Mouse (Mus musculus) CH12.LX (cell line): ENCODE results near the gene Tnfrsf4.

Source experiments
- BHLHE40 ChIP-seq: IDR thresholded peaks from 2 replicates; pipeline ENCODE4 v1.6.1; 2011; ENCODE audit warnings: mild to moderate bottlenecking, low read depth, low read length, improper control_type of control experiment
- POLR2A ChIP-seq: IDR thresholded peaks from 2 replicates; pipeline ENCODE4 v1.6.1; 2011; ENCODE audit warnings: low read depth, mild to moderate bottlenecking, improper control_type of control experiment, low read length
- USF1 ChIP-seq: IDR thresholded peaks from 2 replicates; pipeline ENCODE4 v1.6.1; 2014; ENCODE audit warnings: low read depth, mild to moderate bottlenecking, inconsistent platforms, low read length, improper control_type of control experiment

DNA sequence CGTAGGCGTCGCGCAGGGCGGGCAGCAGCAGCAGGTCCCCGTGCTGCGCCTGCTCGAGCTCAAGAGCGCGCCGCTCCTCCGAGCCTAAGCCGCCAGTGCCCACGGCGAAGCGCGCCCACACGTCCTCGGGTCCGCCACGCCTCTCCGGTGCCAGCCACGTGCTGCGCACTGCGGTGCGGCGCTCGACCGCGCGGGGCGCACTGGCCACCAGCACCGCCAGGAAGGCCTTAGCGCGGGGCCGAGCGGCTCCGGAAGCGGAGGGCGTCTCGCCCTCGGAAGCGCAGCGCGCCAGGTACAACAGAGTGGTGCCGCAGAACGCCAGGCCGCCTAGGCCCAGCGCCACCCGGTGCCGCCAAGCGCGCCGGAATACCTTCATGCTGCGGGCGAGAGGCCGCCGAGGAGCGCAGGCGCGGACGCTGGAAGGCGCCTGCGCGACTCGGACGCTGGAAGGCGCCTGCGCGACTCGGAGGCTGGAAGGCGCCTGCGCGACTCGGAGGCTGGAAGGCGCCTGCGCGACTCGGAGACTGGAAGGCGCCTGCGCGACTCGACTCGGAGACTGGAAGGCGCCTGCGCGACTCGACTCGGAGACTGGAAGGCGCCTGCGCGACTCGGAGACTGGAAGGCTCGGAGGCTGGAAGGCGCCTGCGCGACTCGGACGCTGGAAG lies 21.3 kb upstream of the Tnfrsf4 start, which contains the start of the genes B3galt6 and Sdf4:
- TF ChIP-seq USF1 (peak; percentile 70), POLR2A (peak; percentile 80), BHLHE40 (peak; percentile 91)
